Mouse (Mus musculus) midbrain, embryonic 11.5 days (tissue): ENCODE measurements at regions not wholly inside any gene's neighbourhood (a gene's known extent, or its start where the extent isn't known, plus 50 kb on each side); places are given as distances from the start of the nearest gene placed in this dataset.
A peak's percentile ranks its signal among the peaks of the same experiment; 100 is the strongest.

Experiments
- ATAC-seq: fragments of 200-750 bp; cut with Nextera tagmentation; 2 replicates; pipeline ENCODE4 v1.8.0; 2017; ENCODE audit warnings: moderate TSS enrichment, moderate library complexity; ENCODE audit not compliant: low FRiP score
- DNase-seq: peaks from one replicate; pipeline ENCODE4 v3.0.0; 2015; ENCODE audit warnings: low spot score; ENCODE audit errors: missing footprints
- H3K27ac ChIP-seq: fragments of 300-500 bp; sonication (generic); 2 replicates; pipeline ENCODE4 v1.5.1; 2014; ENCODE audit warnings: low read depth, low read length
- H3K27me3 ChIP-seq: fragments of 300-500 bp; sonication (generic); 2 replicates; pipeline ENCODE4 v1.6.1; 2014; ENCODE audit warnings: mild to moderate bottlenecking, low read length, moderate library complexity, mixed read lengths; ENCODE audit not compliant: control insufficient read depth, insufficient read depth
- H3K36me3 ChIP-seq: fragments of 300-500 bp; sonication (generic); 2 replicates; pipeline ENCODE4 v1.6.1; 2014; ENCODE audit warnings: mild to moderate bottlenecking, low read length, moderate library complexity, mixed read lengths; ENCODE audit not compliant: control insufficient read depth, insufficient read depth
- H3K4me1 ChIP-seq: fragments of 300-500 bp; sonication (generic); 2 replicates; pipeline ENCODE4 v1.6.1; 2014; ENCODE audit warnings: low read length; ENCODE audit not compliant: control insufficient read depth, insufficient read depth
- H3K4me2 ChIP-seq: fragments of 300-500 bp; sonication (generic); 2 replicates; pipeline ENCODE4 v1.6.1; 2014; ENCODE audit warnings: mild to moderate bottlenecking, moderate library complexity
- H3K4me3 ChIP-seq: fragments of 300-500 bp; sonication (generic); 2 replicates; pipeline ENCODE4 v1.5.1; 2014; ENCODE audit warnings: low read depth, low read length
- H3K9ac ChIP-seq: fragments of 300-500 bp; sonication (generic); 2 replicates; pipeline ENCODE4 v1.6.1; 2014; ENCODE audit warnings: low read length
- H3K9me3 ChIP-seq: fragments of 300-500 bp; sonication (generic); 2 replicates; pipeline ENCODE4 v1.6.1; 2016; ENCODE audit warnings: low read length; ENCODE audit not compliant: control insufficient read depth
- WGBS: fragments of 180-500 bp; shearing (Covaris S2); extraction: QIAGEN DNeasy Blood & Tissue Kit; methylation state at CpG from one replicate; pipeline ENCODE4 v1.1.7; 2014; 5-methylcytosine and 5-hydroxymethylcytosine counted together

GRCm38 (mm10) chr1:66099562-66100444 lies 75.3 kb upstream of the Map2 start:
- Histone ChIP-seq H3K36me3 (no peaks in the 10 kb centered on the region), H3K27me3 (no peaks in the 10 kb centered on the region), H3K27ac (no peak overlapping the region), H3K4me1 (no peaks in the 10 kb centered on the region), H3K4me2 (no peak overlapping the region), H3K4me3 (no peak overlapping the region), H3K9ac (no peak overlapping the region), H3K9me3 (no peaks in the 10 kb centered on the region)
- whole genome bisulfite sequencing, result 80% methylated on average over 5 of the region's 5 CpGs
- peak; percentile 58; the same call in 1 of the 2 replicates for ATAC-seq
- DNase-seq, result no peak

GRCm38 (mm10) chr1:66101419-66101818 lies 73.7 kb upstream of the Map2 start:
- ATAC-seq (no peak), DNase-seq (no peak)
- 33% methylated on average over 2 of the region's 2 CpGs for WGBS
- Histone ChIP-seq H3K4me2 (no peak overlapping the region), H3K27ac (no peak overlapping the region), H3K4me3 (no peak overlapping the region), H3K27me3 (no peaks in the 10 kb centered on the region), H3K9ac (no peak overlapping the region), H3K9me3 (no peaks in the 10 kb centered on the region), H3K36me3 (no peaks in the 10 kb centered on the region), H3K4me1 (no peaks in the 10 kb centered on the region)

GRCm38 (mm10) chr1:66104493-66104892 lies 70.6 kb upstream of the Map2 start:
- H3K27me3 ChIP-seq, result no peaks in the 10 kb centered on the region
- H3K36me3 ChIP-seq, result no peaks in the 10 kb centered on the region
- no peak overlapping the region for H3K4me3 ChIP-seq
- no peak overlapping the region for H3K9ac ChIP-seq
- H3K27ac ChIP-seq, result no peak overlapping the region
- DNase-seq (peak; percentile 85), ATAC-seq (0 out of 2 replicates have a peak, but pooled peaks have one; percentile 46)
- H3K4me2 ChIP-seq, result no peak overlapping the region
- no peaks in the 10 kb centered on the region for H3K9me3 ChIP-seq
- WGBS, result 31% methylated on average over 1 of the region's 1 CpGs
- H3K4me1 ChIP-seq, result no peaks in the 10 kb centered on the region

GRCm38 (mm10) chr1:66105206-66105605 lies 69.9 kb upstream of the Map2 start:
- Histone ChIP-seq H3K9me3 (no peaks in the 10 kb centered on the region), H3K4me2 (no peak overlapping the region), H3K4me1 (no peaks in the 10 kb centered on the region), H3K4me3 (no peak overlapping the region), H3K27ac (no peak overlapping the region), H3K36me3 (no peaks in the 10 kb centered on the region), H3K27me3 (no peaks in the 10 kb centered on the region), H3K9ac (no peak overlapping the region)
- DNase-seq (no peak), ATAC-seq (no peak; the same call in 1 of the 2 replicates)
- WGBS, result 85% methylated on average over 4 of the region's 5 CpGs

GRCm38 (mm10) chr1:66108051-66108450 lies 67.0 kb upstream of the Map2 start:
- H3K27ac ChIP-seq, result no peak overlapping the region
- H3K4me1 ChIP-seq, result no peaks in the 10 kb centered on the region
- H3K36me3 ChIP-seq, result no peaks in the 10 kb centered on the region
- no peak for ATAC-seq
- no peaks in the 10 kb centered on the region for H3K9me3 ChIP-seq
- WGBS, result 87% methylated on average over 3 of the region's 3 CpGs
- no peak overlapping the region for H3K9ac ChIP-seq
- H3K27me3 ChIP-seq, result no peaks in the 10 kb centered on the region
- no peak overlapping the region for H3K4me2 ChIP-seq
- H3K4me3 ChIP-seq, result no peak overlapping the region
- no peak for DNase-seq

GRCm38 (mm10) chr1:66113916-66114315 lies 61.2 kb upstream of the Map2 start:
- H3K36me3 ChIP-seq, result no peaks in the 10 kb centered on the region
- no peak overlapping the region for H3K9ac ChIP-seq
- no peak overlapping the region for H3K4me2 ChIP-seq
- DNase-seq (no peak), ATAC-seq (no peak)
- no peak overlapping the region for H3K4me3 ChIP-seq
- no peaks in the 10 kb centered on the region for H3K27me3 ChIP-seq
- WGBS, result 87% methylated on average over 1 of the region's 1 CpGs
- no peak overlapping the region for H3K27ac ChIP-seq
- H3K9me3 ChIP-seq, result no peaks in the 10 kb centered on the region
- no peaks in the 10 kb centered on the region for H3K4me1 ChIP-seq

- Histone ChIP-seq H3K4me1 (no peaks in the 10 kb centered on the region), H3K4me2 (no peak overlapping the region), H3K9ac (no peak overlapping the region), H3K4me3 (no peak overlapping the region), H3K9me3 (no peaks in the 10 kb centered on the region), H3K36me3 (no peaks in the 10 kb centered on the region), H3K27ac (no peak overlapping the region), H3K27me3 (no peaks in the 10 kb centered on the region)
- ATAC-seq, result no peak
- DNase-seq, result no peak
- WGBS, result 62% methylated on average over 3 of the region's 3 CpGs
Measured at GRCm38 (mm10) chr1:66115330-66115729, 59.7 kb upstream of the Map2 start.
